Mouse (Mus musculus) hindbrain, embryonic 15.5 days (tissue): ENCODE measurements around the gene Rasl11a. TPM values are rescaled to one million over a fixed set of nuclear protein-coding genes. Genes with fewer than 3 reads are reported as not detected.
"Not testable (repeated sequence)": the region's sequence is repeated elsewhere in the genome, so short reads cannot be mapped to it uniquely, and the experiment has no call there.

ENCODE experiments used
- ATAC-seq: fragments of 200-750 bp; cut with Nextera tagmentation; 2 replicates; pipeline ENCODE4 v1.8.0; 2017; ENCODE audit warnings: low read depth, moderate number of reproducible peaks, moderate TSS enrichment; ENCODE audit not compliant: low FRiP score
- H3K27ac ChIP-seq: fragments of 300-500 bp; sonication (generic); replicated peaks from 2 replicates; pipeline ENCODE4 v1.5.1; 2015; ENCODE audit warnings: mild to moderate bottlenecking, inconsistent platforms
- H3K27me3 ChIP-seq: fragments of 300-500 bp; sonication (generic); 2 replicates; pipeline ENCODE4 v1.6.1; 2015; ENCODE audit warnings: control low read depth, inconsistent platforms
- H3K36me3 ChIP-seq: fragments of 300-500 bp; sonication (generic); 2 replicates; pipeline ENCODE4 v1.6.1; 2015; ENCODE audit warnings: control low read depth, inconsistent platforms
- H3K4me1 ChIP-seq: fragments of 300-500 bp; sonication (generic); replicated peaks from 2 replicates; pipeline ENCODE4 v1.6.1; 2015; ENCODE audit warnings: control low read depth, inconsistent platforms
- H3K4me2 ChIP-seq: fragments of 300-500 bp; sonication (generic); 2 replicates; pipeline ENCODE4 v1.6.1; 2015; ENCODE audit warnings: moderate library complexity, mild to moderate bottlenecking, inconsistent platforms
- H3K4me3 ChIP-seq: fragments of 300-500 bp; sonication (generic); 2 replicates; pipeline ENCODE4 v1.5.1; 2015; ENCODE audit warnings: mild to moderate bottlenecking, inconsistent platforms
- H3K9ac ChIP-seq: fragments of 300-500 bp; sonication (generic); 2 replicates; pipeline ENCODE4 v1.6.1; 2015; ENCODE audit warnings: inconsistent platforms
- H3K9me3 ChIP-seq: fragments of 300-500 bp; sonication (generic); 2 replicates; pipeline ENCODE4 v1.6.1; 2016; ENCODE audit warnings: control low read depth, inconsistent platforms
- WGBS: fragments of 180-500 bp; shearing (Covaris S2); methylation state at CpG from one replicate; pipeline ENCODE4 v1.1.7; 2015; 5-methylcytosine and 5-hydroxymethylcytosine counted together
- polyA plus RNA-seq: library from polyadenylated mRNA; unstranded; fragments of >200 nt; fragmentation: Nextera tagmentation; extraction: Ambion mirVana; gene quantifications from 2 replicates; pipeline ENCODE4 v1.2.1, GENCODE M21; 2015

The Rasl11a gene
- polyA plus RNA-seq, 1 experiment from 2014 or later, result 9.3 TPM

DNA sequence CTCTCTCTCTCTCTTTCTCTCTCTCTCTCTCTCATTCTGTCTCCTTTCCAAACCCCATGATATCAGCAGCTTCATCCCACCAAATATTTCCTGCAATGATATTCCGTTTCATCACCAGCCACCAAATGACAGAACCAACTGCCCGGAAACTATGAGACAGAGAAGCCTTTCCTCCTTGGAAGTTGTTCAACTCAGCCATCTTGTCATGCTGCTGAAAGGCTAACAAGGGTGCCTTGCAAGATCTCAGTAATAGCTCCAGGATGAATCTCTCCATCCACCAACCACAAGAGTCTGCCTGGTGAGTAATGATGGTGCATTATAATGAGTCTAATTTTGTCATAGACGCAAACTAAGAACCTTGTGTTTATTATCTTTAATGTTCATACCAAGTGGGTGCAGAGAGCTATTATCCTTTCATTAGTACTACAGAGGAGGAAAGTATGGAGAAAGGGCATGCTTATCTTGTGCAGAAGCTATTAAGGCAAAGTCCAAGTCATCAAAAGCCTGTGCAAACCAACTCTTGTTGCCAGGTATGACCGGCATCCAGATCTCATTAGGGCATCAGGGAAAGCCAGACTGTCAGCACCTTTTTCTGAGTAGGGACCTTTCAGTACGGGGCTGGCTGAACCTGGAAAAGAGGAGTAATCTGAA lies 28.2 kb downstream of the Rasl11a start:
- no peak for ATAC-seq
- Histone ChIP-seq H3K9ac (no peak overlapping the region), H3K36me3 (no peaks in the 10 kb centered on the region), H3K4me1 (peaks cover under 1% of the 10 kb centered on the region; the same call in 1 of the 2 replicates), H3K27ac (no peak overlapping the region), H3K9me3 (no peaks in the 10 kb centered on the region), H3K27me3 (no peaks in the 10 kb centered on the region), H3K4me3 (no peak overlapping the region), H3K4me2 (no peak overlapping the region)
- 91% methylated on average over 5 of the region's 5 CpGs for WGBS

DNA sequence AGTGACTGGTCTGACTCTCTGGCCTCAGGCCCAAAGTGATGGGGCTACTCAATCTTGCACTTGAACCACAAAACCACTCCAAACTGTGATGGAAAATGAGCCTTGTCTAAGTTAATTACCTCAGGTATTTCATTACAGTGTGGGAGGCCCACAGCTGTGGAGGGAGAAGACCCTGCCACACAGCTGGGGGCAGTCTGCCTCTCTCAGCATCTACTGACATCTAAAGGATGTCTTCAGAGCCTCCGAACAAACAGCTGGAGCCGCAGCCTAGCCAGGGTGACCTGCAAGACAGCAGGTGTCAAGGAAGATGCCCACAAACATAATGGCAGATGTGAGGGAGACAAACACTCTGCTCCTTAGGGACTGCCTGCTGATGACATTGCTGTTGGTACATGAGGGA lies 31.2 kb downstream of the Rasl11a start:
- no peak overlapping the region for H3K4me3 ChIP-seq
- H3K27me3 ChIP-seq, result no peaks in the 10 kb centered on the region
- no peak for ATAC-seq
- H3K9me3 ChIP-seq, result no peaks in the 10 kb centered on the region
- no peak overlapping the region for H3K4me2 ChIP-seq
- H3K4me1 ChIP-seq, result no peaks in the 10 kb centered on the region
- H3K9ac ChIP-seq, result no peak overlapping the region
- no peak overlapping the region for H3K27ac ChIP-seq
- H3K36me3 ChIP-seq, result no peaks in the 10 kb centered on the region
- 83% methylated on average over 2 of the region's 2 CpGs for WGBS

DNA sequence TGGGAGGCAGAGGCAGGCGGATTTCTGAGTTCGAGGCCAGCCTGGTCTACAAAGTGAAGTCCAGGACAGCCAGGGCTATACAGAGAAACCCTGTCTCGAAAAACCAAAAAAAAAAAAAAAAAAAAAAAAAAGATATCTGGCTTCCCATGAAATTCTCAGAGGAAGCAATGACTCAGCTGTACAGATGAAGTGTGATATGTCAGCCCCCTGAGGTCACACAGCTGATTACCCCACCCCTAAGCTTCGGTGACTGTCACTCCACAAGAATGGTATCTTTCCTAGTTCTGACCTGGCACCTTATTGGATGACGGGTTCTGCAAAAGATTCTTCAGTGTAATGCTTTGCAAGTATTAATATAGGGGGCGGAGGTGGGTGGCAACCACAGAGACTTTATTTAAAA lies 33.0 kb downstream of the Rasl11a start:
- ATAC-seq, H3K27ac ChIP-seq, H3K4me3 ChIP-seq, H3K36me3 ChIP-seq, H3K4me1 ChIP-seq, H3K27me3 ChIP-seq, H3K4me2 ChIP-seq, H3K9me3 ChIP-seq, H3K9ac ChIP-seq: not testable (repeated sequence)
- 69% methylated on average over 5 of the region's 6 CpGs for WGBS

DNA sequence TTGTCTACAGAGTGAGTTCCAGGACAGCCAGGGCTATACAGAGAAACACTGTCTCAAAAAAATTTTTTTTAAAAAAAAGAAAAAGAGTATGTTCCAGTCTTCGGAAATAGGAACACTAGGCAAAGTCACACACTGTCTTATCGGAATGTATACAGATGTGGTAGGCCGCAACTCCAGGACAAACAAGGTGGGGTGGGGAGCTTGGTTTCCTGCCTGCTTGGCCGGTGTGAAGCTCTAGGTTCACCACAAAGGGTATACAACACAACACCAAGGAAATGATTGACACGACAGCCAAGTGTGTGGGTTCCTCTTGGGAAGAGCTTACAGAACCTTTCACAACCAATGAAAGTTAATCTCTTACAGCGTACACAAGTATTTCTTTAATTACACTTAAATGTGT lies 37.4 kb downstream of the Rasl11a start:
- Histone ChIP-seq H3K4me3 (no peak overlapping the region), H3K4me2 (no peak overlapping the region), H3K27ac (no peak overlapping the region), H3K9me3 (no peaks in the 10 kb centered on the region), H3K4me1 (no peaks in the 10 kb centered on the region), H3K36me3 (no peaks in the 10 kb centered on the region), H3K9ac (no peak overlapping the region), H3K27me3 (no peaks in the 10 kb centered on the region)
- WGBS, result 87% methylated on average over 6 of the region's 6 CpGs
- no peak for ATAC-seq

DNA sequence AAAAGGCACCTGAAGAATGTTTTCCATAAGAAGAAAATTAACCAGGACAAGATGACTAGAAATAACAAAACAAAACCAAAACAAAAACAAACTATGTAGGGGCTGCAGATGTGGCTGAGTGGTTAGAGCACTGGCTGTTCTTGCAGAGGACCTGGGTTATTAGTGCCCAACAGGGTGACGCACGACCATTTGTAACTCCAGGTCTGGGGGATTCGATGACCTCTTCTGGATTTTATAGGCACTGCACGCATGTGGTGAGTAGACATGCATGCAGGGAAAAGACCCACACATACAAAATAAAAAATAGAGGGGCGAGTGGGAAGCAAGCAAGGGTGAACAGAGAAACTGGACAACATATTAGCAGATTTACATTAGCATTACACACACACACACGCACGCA lies 38.2 kb downstream of the Rasl11a start:
- Histone ChIP-seq H3K4me2 (no peak overlapping the region), H3K4me3 (no peak overlapping the region), H3K9me3 (no peaks in the 10 kb centered on the region), H3K9ac (no peak overlapping the region), H3K27me3 (no peaks in the 10 kb centered on the region), H3K36me3 (no peaks in the 10 kb centered on the region), H3K4me1 (no peaks in the 10 kb centered on the region), H3K27ac (no peak overlapping the region)
- WGBS, result 75% methylated on average over 7 of the region's 7 CpGs
- no peak for ATAC-seq

DNA sequence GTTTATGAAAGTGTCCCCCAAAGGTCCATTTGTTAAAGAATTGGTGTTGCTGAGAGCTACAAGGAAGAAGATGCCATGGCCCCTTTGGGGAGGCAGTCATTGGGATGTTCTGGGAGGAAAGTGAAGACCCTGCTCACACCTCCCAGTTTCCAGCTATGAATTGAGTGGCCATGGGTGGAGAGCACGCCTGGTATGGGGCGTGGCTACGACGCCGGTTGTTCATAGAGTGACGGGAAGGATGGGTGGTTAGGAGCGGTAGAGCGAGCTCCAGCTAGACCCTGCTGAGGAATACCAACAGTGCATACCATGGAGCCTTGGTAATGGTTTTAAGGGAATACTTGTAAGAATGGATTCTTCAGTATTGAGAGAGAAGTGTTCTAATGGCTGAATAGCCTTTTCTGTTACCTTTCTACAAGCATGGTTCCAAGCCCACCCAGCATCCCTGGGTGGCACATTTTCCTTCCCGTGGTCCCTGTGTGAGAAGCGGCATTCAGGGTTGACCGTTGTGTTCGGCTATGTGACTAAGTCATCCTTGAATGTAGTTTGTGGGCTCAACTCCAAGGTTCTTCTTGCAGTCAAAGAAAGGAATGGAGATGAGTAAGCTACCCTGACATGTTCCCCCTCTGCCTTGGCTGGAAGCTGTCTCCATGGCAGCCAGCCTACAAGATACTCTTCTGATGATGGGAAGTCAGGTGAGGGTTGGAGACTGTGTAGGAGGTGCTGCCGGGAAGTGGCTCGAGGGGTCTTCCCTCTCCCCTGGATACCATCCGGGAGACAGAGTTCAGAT lies 38.8 kb downstream of the Rasl11a start:
- Histone ChIP-seq H3K4me2 (no peak overlapping the region), H3K9me3 (no peaks in the 10 kb centered on the region), H3K27me3 (no peaks in the 10 kb centered on the region), H3K4me1 (no peaks in the 10 kb centered on the region), H3K36me3 (no peaks in the 10 kb centered on the region), H3K9ac (no peak overlapping the region), H3K27ac (no peak overlapping the region), H3K4me3 (no peak overlapping the region)
- WGBS, result 84% methylated on average over 15 of the region's 15 CpGs
- no peak for ATAC-seq

DNA sequence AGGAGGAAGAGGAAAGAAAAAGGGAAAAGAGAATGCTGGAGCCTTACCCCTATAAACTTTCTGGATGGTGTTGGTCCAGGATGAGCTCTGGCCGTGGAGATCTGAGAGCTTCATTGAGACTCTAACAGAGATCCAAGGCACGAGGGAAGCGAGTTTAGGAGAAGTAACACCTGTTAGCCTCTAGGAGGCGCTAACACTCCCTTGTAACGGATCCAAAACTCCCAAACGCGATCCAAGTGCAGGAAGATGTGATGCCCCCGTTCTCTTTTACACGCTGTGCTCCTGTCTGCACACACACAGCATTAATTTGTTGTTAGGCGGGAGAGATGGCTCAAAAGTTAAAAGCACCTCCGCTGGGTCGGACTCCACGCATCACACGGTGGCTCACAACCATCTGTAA lies 46.3 kb downstream of the Rasl11a start:
- no peak for ATAC-seq
- no peak overlapping the region for H3K9ac ChIP-seq
- H3K4me2 ChIP-seq, result peak overlapping the region; percentile 20; the same call in 1 of the 2 replicates
- whole genome bisulfite sequencing, result 12% methylated on average over 14 of the region's 14 CpGs
- no peak overlapping the region for H3K27ac ChIP-seq
- no peaks in the 10 kb centered on the region; the same call in 1 of the 2 replicates for H3K4me1 ChIP-seq
- H3K4me3 ChIP-seq, result no peak overlapping the region
- no peaks in the 10 kb centered on the region for H3K36me3 ChIP-seq
- no peaks in the 10 kb centered on the region for H3K27me3 ChIP-seq
- H3K9me3 ChIP-seq, result no peaks in the 10 kb centered on the region

DNA sequence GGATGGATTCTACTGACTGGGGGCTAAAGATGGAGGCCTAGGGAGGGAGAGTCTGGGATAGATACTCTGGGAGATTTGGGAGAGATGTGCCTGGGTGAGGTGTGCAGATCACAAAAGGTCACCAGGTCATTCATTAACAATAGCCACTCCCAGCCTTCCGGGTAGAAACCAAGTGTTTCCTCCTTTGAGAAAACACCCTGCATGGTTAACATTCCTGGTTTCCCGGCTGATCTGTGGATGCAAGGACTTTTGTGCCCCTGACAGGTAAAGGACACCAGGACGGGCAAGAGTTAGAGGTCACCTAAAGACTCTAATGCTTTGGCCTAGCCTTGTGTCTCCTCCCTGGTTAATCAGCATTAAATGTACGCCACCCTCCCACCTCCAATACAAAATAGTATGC lies 48.0 kb downstream of the Rasl11a start:
- Histone ChIP-seq H3K9me3 (no peaks in the 10 kb centered on the region), H3K27ac (no peak overlapping the region), H3K27me3 (no peaks in the 10 kb centered on the region), H3K4me2 (no peak overlapping the region), H3K4me1 (no peaks in the 10 kb centered on the region; the same call in 1 of the 2 replicates), H3K36me3 (no peaks in the 10 kb centered on the region), H3K9ac (no peak overlapping the region), H3K4me3 (no peak overlapping the region)
- WGBS, result 83% methylated on average over 4 of the region's 4 CpGs
- no peak for ATAC-seq

DNA sequence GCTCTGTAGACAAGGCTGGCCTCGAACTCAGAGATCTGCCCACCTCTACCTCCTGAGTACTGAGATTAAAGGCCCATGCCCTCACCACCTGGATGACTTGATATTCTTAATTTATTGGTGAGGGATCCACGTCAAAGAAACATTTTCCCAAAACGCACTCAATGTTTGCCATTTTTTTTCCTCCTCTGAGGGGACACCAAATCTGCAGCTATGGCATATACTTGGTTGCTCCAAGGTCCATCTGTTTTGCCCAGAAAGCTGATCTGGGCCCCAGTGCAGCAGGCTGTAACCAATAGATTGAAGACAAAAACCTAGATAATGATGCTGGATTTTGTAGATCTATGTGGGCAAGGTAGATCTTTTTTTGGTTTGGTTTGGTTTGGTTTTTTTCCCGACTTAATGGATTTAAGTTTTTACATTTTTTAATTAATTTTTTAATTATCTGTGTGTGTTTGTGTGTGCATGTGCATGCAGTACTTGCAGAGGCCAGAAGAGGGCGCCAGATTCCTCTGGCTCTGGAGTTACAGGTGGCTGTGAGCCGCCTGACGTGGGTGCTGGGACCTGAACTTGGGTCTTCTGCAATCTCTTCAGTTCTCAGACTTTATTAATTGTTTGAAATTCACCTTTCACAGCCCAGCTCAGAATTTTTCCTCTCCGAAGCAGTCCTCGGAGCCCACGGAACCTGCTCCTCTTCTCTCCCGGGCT lies 48.8 kb downstream of the Rasl11a start:
- no peak overlapping the region for H3K9ac ChIP-seq
- H3K4me2 ChIP-seq, result no peak overlapping the region
- no peaks in the 10 kb centered on the region for H3K27me3 ChIP-seq
- no peaks in the 10 kb centered on the region for H3K36me3 ChIP-seq
- no peak overlapping the region for H3K4me3 ChIP-seq
- no peak overlapping the region for H3K27ac ChIP-seq
- no peaks in the 10 kb centered on the region; the same call in 1 of the 2 replicates for H3K4me1 ChIP-seq
- H3K9me3 ChIP-seq, result no peaks in the 10 kb centered on the region
- 88% methylated on average over 11 of the region's 11 CpGs for WGBS
- no peak for ATAC-seq

DNA sequence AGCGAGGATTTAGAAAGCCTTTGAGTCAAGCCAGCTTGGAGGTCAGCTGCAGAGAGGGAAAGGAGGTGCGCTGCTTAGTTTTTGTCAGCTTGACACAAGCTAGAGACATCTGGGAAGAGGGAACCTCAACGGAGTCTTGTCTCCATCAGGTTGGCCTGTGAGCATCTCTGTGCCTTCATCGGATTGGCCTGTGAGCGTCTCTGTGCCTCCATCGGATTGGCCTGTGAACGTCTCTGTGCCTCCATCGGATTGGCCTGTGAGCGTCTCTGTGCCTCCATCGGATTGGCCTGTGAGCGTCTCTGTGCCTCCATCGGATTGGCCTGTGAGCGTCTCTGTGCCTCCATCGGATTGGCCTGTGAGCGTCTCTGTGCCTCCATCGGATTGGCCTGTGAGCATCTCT lies 50.8 kb downstream of the Rasl11a start:
- H3K27ac ChIP-seq, H3K27me3 ChIP-seq, ATAC-seq, H3K9ac ChIP-seq, H3K36me3 ChIP-seq, H3K4me3 ChIP-seq, H3K4me1 ChIP-seq, H3K4me2 ChIP-seq, H3K9me3 ChIP-seq: not testable (repeated sequence)
- 92% methylated on average over 16 of the region's 16 CpGs for WGBS

DNA sequence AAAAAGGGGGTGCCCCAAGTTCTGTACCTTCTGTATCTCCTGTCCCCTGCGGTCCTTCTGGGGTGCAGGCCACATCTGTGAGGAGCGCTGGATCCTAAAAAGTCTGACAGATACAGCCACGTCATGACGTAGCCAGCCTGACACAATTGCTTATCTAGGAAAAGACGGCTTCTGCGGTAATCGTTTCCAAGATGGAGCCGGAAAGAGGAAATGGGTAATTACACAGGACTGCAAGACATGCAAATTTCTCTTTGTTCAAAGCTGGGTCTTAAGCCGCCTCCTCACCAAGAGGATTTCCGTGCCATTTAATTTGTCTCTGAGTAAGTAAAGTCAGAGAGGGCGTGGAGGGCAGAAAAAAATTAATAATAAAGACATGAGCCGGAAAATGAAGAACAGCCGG lies 52.1 kb downstream of the Rasl11a start:
- H3K36me3 ChIP-seq, result no peaks in the 10 kb centered on the region
- 80% methylated on average over 13 of the region's 13 CpGs for WGBS
- no peaks in the 10 kb centered on the region for H3K27me3 ChIP-seq
- H3K4me2 ChIP-seq, result no peak overlapping the region
- H3K4me3 ChIP-seq, result no peak overlapping the region
- no peak overlapping the region for H3K9ac ChIP-seq
- no peak overlapping the region for H3K27ac ChIP-seq
- H3K4me1 ChIP-seq, result no peaks in the 10 kb centered on the region
- H3K9me3 ChIP-seq, result no peaks in the 10 kb centered on the region
- ATAC-seq, result no peak
